Mouse (Mus musculus) liver, embryonic 11.5 days (tissue): ENCODE measurements around the gene Cbx6. TPM values are rescaled to one million over a fixed set of nuclear protein-coding genes. Genes with fewer than 3 reads are reported as not detected.

Source experiments
- ATAC-seq: fragments of 200-750 bp; cut with Nextera tagmentation; replicated peaks from 2 replicates; pipeline ENCODE4 v1.8.0; 2017; ENCODE audit warnings: moderate number of reproducible peaks, mild to moderate bottlenecking, moderate TSS enrichment, moderate library complexity; ENCODE audit not compliant: low FRiP score
- DNase-seq: peaks from one replicate; pipeline ENCODE4 v3.0.0-alpha.2; 2017; ENCODE audit warnings: low spot score
- H3K27ac ChIP-seq: fragments of 300-500 bp; sonication (generic); 2 replicates; pipeline ENCODE4 v1.5.1; 2014; ENCODE audit warnings: mild to moderate bottlenecking, low read depth, low read length, control low read depth
- H3K27me3 ChIP-seq: fragments of 300-500 bp; sonication (generic); replicated peaks from 2 replicates; pipeline ENCODE4 v1.6.1; 2014; ENCODE audit warnings: low read length, mixed read lengths; ENCODE audit not compliant: control insufficient read depth, insufficient read depth
- H3K36me3 ChIP-seq: fragments of 300-500 bp; sonication (generic); 2 replicates; pipeline ENCODE4 v1.6.1; 2014; ENCODE audit warnings: mild to moderate bottlenecking, low read length, moderate library complexity, mixed read lengths; ENCODE audit not compliant: control insufficient read depth, insufficient read depth
- H3K4me1 ChIP-seq: fragments of 300-500 bp; sonication (generic); replicated peaks from 2 replicates; pipeline ENCODE4 v1.6.1; 2014; ENCODE audit warnings: low read length, mixed read lengths; ENCODE audit not compliant: control insufficient read depth, insufficient read depth
- H3K4me2 ChIP-seq: fragments of 300-500 bp; sonication (generic); 2 replicates; pipeline ENCODE4 v1.6.1; 2014; ENCODE audit warnings: mild to moderate bottlenecking, control low read depth, moderate library complexity
- H3K4me3 ChIP-seq: fragments of 300-500 bp; sonication (generic); 2 replicates; pipeline ENCODE4 v1.5.1; 2014; ENCODE audit warnings: low read depth, low read length, control low read depth
- H3K9ac ChIP-seq: fragments of 300-500 bp; sonication (generic); 2 replicates; pipeline ENCODE4 v1.6.1; 2014; ENCODE audit warnings: low read depth, low read length, control low read depth
- H3K9me3 ChIP-seq: fragments of 300-500 bp; sonication (generic); 2 replicates; pipeline ENCODE4 v1.6.1; 2016; ENCODE audit warnings: low read length, inconsistent platforms, mixed read lengths; ENCODE audit not compliant: control insufficient read depth
- WGBS: fragments of 180-500 bp; shearing (Covaris S2); extraction: QIAGEN DNeasy Blood & Tissue Kit; methylation state at CpG from one replicate; pipeline ENCODE4 v1.1.7; 2014; 5-methylcytosine and 5-hydroxymethylcytosine counted together
- polyA plus RNA-seq: library from polyadenylated mRNA; unstranded; fragments of >200 nt; fragmentation: Nextera tagmentation; extraction: Ambion mirVana; gene quantifications from 2 replicates; pipeline ENCODE4 v1.2.1, GENCODE M21; 2014

Cbx6 gene
- polyA plus RNA-seq, 1 experiment from 2014 or later: 16.3 TPM

GRCm38 (mm10) chr15:79803533-79804351 lies 30.7 kb downstream of the Cbx6 start:
- Histone ChIP-seq H3K27ac (no peak overlapping the region), H3K4me3 (peak overlapping the region; percentile 58), H3K9ac (no peak overlapping the region), H3K9me3 (no peaks in the 10 kb centered on the region), H3K36me3 (no peaks in the 10 kb centered on the region), H3K27me3 (peaks cover 82% of the 10 kb centered on the region), H3K4me2 (peak overlapping the region; percentile 71), H3K4me1 (peaks cover 5% of the 10 kb centered on the region; the same call in 1 of the 2 replicates)
- 5% methylated on average over 78 of the region's 81 CpGs for WGBS
- DNase-seq (peak; percentile 44), ATAC-seq (no peak)

- Histone ChIP-seq H3K36me3 (no peaks in the 10 kb centered on the region), H3K27ac (no peak overlapping the region), H3K4me2 (no peak overlapping the region), H3K4me1 (peaks cover 5% of the 10 kb centered on the region; the same call in 1 of the 2 replicates), H3K27me3 (peaks cover 79% of the 10 kb centered on the region), H3K9me3 (no peaks in the 10 kb centered on the region), H3K9ac (no peak overlapping the region), H3K4me3 (no peak overlapping the region)
- ATAC-seq (no peak), DNase-seq (no peak)
- WGBS: 60% methylated on average over 4 of the region's 4 CpGs
These were observed 32.2 kb downstream of the Cbx6 start for GRCm38 (mm10) chr15:79802304-79802703.

- peaks cover 5% of the 10 kb centered on the region; the same call in 1 of the 2 replicates for H3K4me1 ChIP-seq
- H3K9me3 ChIP-seq: no peaks in the 10 kb centered on the region
- peaks cover 72% of the 10 kb centered on the region for H3K27me3 ChIP-seq
- no peak for ATAC-seq
- H3K36me3 ChIP-seq: no peaks in the 10 kb centered on the region
- WGBS: 59% methylated on average over 2 of the region's 2 CpGs
- no peak overlapping the region for H3K4me3 ChIP-seq
- no peak overlapping the region for H3K9ac ChIP-seq
- H3K4me2 ChIP-seq: no peak overlapping the region
- no peak overlapping the region for H3K27ac ChIP-seq
- no peak for DNase-seq
These were observed 32.8 kb downstream of the Cbx6 start for GRCm38 (mm10) chr15:79801646-79802045.

GRCm38 (mm10) chr15:79800701-79801100 lies 33.8 kb downstream of the Cbx6 start:
- Histone ChIP-seq H3K4me1 (peaks cover 5% of the 10 kb centered on the region; the same call in 1 of the 2 replicates), H3K9me3 (no peaks in the 10 kb centered on the region), H3K27ac (no peak overlapping the region), H3K4me3 (no peak overlapping the region), H3K36me3 (no peaks in the 10 kb centered on the region), H3K9ac (no peak overlapping the region), H3K27me3 (peaks cover 63% of the 10 kb centered on the region), H3K4me2 (no peak overlapping the region)
- WGBS: 66% methylated on average over 11 of the region's 11 CpGs
- DNase-seq (no peak), ATAC-seq (no peak)

GRCm38 (mm10) chr15:79798591-79798990 lies 35.9 kb downstream of the Cbx6 start:
- Histone ChIP-seq H3K9me3 (no peaks in the 10 kb centered on the region), H3K4me3 (no peak overlapping the region), H3K9ac (no peak overlapping the region), H3K4me1 (no peaks in the 10 kb centered on the region), H3K4me2 (no peak overlapping the region), H3K27me3 (peaks cover 55% of the 10 kb centered on the region), H3K36me3 (no peaks in the 10 kb centered on the region), H3K27ac (no peak overlapping the region)
- WGBS: 87% methylated on average over 10 of the region's 10 CpGs
- DNase-seq (no peak), ATAC-seq (no peak)

GRCm38 (mm10) chr15:79797680-79798079 lies 36.8 kb downstream of the Cbx6 start:
- ATAC-seq (no peak), DNase-seq (no peak)
- Histone ChIP-seq H3K36me3 (no peaks in the 10 kb centered on the region), H3K27ac (no peak overlapping the region), H3K4me1 (no peaks in the 10 kb centered on the region), H3K4me2 (no peak overlapping the region), H3K27me3 (peaks cover 55% of the 10 kb centered on the region), H3K9me3 (no peaks in the 10 kb centered on the region), H3K9ac (no peak overlapping the region), H3K4me3 (no peak overlapping the region)
- 81% methylated on average over 8 of the region's 8 CpGs for WGBS

GRCm38 (mm10) chr15:79797096-79797495 lies 37.4 kb downstream of the Cbx6 start:
- Histone ChIP-seq H3K27me3 (peaks cover 51% of the 10 kb centered on the region), H3K4me3 (no peak overlapping the region), H3K36me3 (no peaks in the 10 kb centered on the region), H3K9ac (no peak overlapping the region), H3K9me3 (no peaks in the 10 kb centered on the region), H3K4me1 (no peaks in the 10 kb centered on the region), H3K27ac (no peak overlapping the region), H3K4me2 (no peak overlapping the region)
- ATAC-seq: no peak
- no peak for DNase-seq
- 76% methylated on average over 7 of the region's 7 CpGs for WGBS

GRCm38 (mm10) chr15:79796256-79796655 lies 38.2 kb downstream of the Cbx6 start:
- Histone ChIP-seq H3K27ac (no peak overlapping the region), H3K9me3 (no peaks in the 10 kb centered on the region), H3K27me3 (peaks cover 46% of the 10 kb centered on the region), H3K36me3 (no peaks in the 10 kb centered on the region), H3K9ac (no peak overlapping the region), H3K4me1 (no peaks in the 10 kb centered on the region), H3K4me3 (no peak overlapping the region), H3K4me2 (no peak overlapping the region)
- no peak for ATAC-seq
- 76% methylated on average over 12 of the region's 12 CpGs for WGBS
- no peak for DNase-seq

GRCm38 (mm10) chr15:79794173-79794572 lies 40.3 kb downstream of the Cbx6 start:
- H3K36me3 ChIP-seq: no peaks in the 10 kb centered on the region
- no peaks in the 10 kb centered on the region for H3K9me3 ChIP-seq
- no peaks in the 10 kb centered on the region for H3K4me1 ChIP-seq
- no peak overlapping the region for H3K27ac ChIP-seq
- 18% methylated on average over 20 of the region's 20 CpGs for WGBS
- H3K9ac ChIP-seq: no peak overlapping the region
- H3K4me2 ChIP-seq: no peak overlapping the region
- H3K4me3 ChIP-seq: no peak overlapping the region
- ATAC-seq: no peak
- peaks cover 34% of the 10 kb centered on the region for H3K27me3 ChIP-seq
- DNase-seq: peak; percentile 41
